Mouse (Mus musculus): ENCODE results near the gene Fstl3. TPM values are rescaled to one million over a fixed set of nuclear protein-coding genes. Genes with fewer than 3 reads are reported as not detected.
"Not testable (repeated sequence)": the region's sequence is repeated elsewhere in the genome, so short reads cannot be mapped to it uniquely, and the experiment has no call there.

Fstl3 gene
- polyA plus RNA-seq, 1 experiment from 2014 or later = 21.2 TPM

GRCm38 (mm10) chr10:79743650-79744365 is 33.3 kb upstream of the Fstl3 start:
- Histone ChIP-seq H3K36me3 (peaks cover 58% of the 10 kb centered on the region), H3K27me3 (no peaks in the 10 kb centered on the region), H3K9me3 (peaks cover 15% of the 10 kb centered on the region), H3K4me2 (no peak overlapping the region), H3K4me3 (no peak overlapping the region), H3K4me1 (peaks cover 10% of the 10 kb centered on the region), H3K27ac (no peak overlapping the region), H3K9ac (no peak overlapping the region)
- no peak for ATAC-seq (ENCODE audit: insufficient number of reproducible peaks, low FRiP score, low TSS enrichment, low read depth)
- WGBS = 91% methylated on average over 15 of the region's 15 CpGs

- Histone ChIP-seq H3K27me3 (no peaks in the 10 kb centered on the region), H3K9ac (no peak overlapping the region), H3K4me1 (peaks cover 10% of the 10 kb centered on the region), H3K36me3 (peaks cover 42% of the 10 kb centered on the region), H3K4me2 (peak overlapping the region; percentile 60), H3K9me3 (no peaks in the 10 kb centered on the region; the same call in 1 of the 2 replicates), H3K27ac (no peak overlapping the region), H3K4me3 (peak overlapping the region; percentile 68)
- no peak for ATAC-seq (ENCODE audit: insufficient number of reproducible peaks, low FRiP score, low TSS enrichment, low read depth)
- 91% methylated on average over 3 of the region's 3 CpGs for WGBS
Measured at GRCm38 (mm10) chr10:79745411-79745810, 31.7 kb upstream of the Fstl3 start.

GRCm38 (mm10) chr10:79745898-79746773 is 30.9 kb upstream of the Fstl3 start, which contains the start of gene Polrmt:
Gene Polrmt, minus strand, starts transcription at chr10:79746581.
- Histone ChIP-seq H3K9me3 (no peaks in the 10 kb centered on the region), H3K9ac (peak within 1 kb of the TSS; percentile 59), H3K36me3 (peaks cover 34% of the 10 kb centered on the region), H3K4me2 (peak within 1 kb of the TSS; percentile 60), H3K4me1 (peaks cover 10% of the 10 kb centered on the region), H3K4me3 (peak within 1 kb of the TSS; percentile 68), H3K27ac (no peak within 1 kb of the TSS; the same call in 1 of the 2 replicates), H3K27me3 (no peaks in the 10 kb centered on the region)
- ATAC-seq (ENCODE audit: insufficient number of reproducible peaks, low FRiP score, low TSS enrichment, low read depth) = peak; percentile 92
- WGBS = 1% methylated on average over 37 of the region's 38 CpGs

DNA sequence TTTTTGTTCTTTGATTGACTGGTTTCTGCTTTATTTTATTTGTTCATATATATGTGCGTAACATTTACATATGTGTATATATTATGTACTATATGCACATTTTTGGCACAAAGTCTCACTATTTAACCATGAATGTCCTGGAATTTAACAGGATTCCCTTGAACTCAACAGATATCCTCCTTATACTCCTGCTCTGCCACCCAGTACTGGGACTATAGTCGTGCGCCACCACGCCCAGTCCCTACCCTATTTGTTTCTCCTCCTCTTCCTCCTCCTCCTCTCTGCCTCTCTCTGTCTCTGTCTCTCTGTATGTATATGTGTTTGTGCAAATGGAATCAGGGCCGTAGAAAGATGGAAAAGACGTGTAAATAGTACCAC is 30.3 kb upstream of the Fstl3 start:
- Histone ChIP-seq H3K27me3 (no peaks in the 10 kb centered on the region), H3K9ac (no peak overlapping the region), H3K4me1 (peaks cover 10% of the 10 kb centered on the region), H3K27ac (no peak overlapping the region), H3K36me3 (peaks cover 28% of the 10 kb centered on the region), H3K9me3 (no peaks in the 10 kb centered on the region), H3K4me2 (peak overlapping the region; percentile 41), H3K4me3 (peak overlapping the region; percentile 68)
- no peak for ATAC-seq (ENCODE audit: insufficient number of reproducible peaks, low FRiP score, low TSS enrichment, low read depth)
- WGBS = 24% methylated on average over 6 of the region's 6 CpGs

GRCm38 (mm10) chr10:79748496-79748895 is 28.6 kb upstream of the Fstl3 start:
- Histone ChIP-seq H3K4me1 (peaks cover 10% of the 10 kb centered on the region), H3K4me2 (no peak overlapping the region), H3K9me3 (no peaks in the 10 kb centered on the region), H3K27ac (no peak overlapping the region), H3K36me3 (peaks cover 12% of the 10 kb centered on the region), H3K9ac (no peak overlapping the region), H3K27me3 (no peaks in the 10 kb centered on the region), H3K4me3 (no peak overlapping the region)
- WGBS = 66% methylated on average over 6 of the region's 6 CpGs
- no peak for ATAC-seq (ENCODE audit: insufficient number of reproducible peaks, low FRiP score, low TSS enrichment, low read depth)

GRCm38 (mm10) chr10:79754856-79755516 is 22.1 kb upstream of the Fstl3 start, which contains the start of gene Fgf22:
Gene Fgf22, plus strand, starts transcription at chr10:79755076.
- peak within 1 kb of the TSS; percentile 34; the same call in 1 of the 2 replicates for H3K9ac ChIP-seq
- peak within 1 kb of the TSS; percentile 35 for H3K4me3 ChIP-seq
- ATAC-seq (ENCODE audit: insufficient number of reproducible peaks, low FRiP score, low TSS enrichment, low read depth) = no peak
- no peaks in the 10 kb centered on the region for H3K27me3 ChIP-seq
- peaks cover 11% of the 10 kb centered on the region for H3K4me1 ChIP-seq
- H3K27ac ChIP-seq = no peak within 1 kb of the TSS
- H3K36me3 ChIP-seq = peaks cover 40% of the 10 kb centered on the region
- WGBS = 3% methylated on average over 36 of the region's 36 CpGs
- peak within 1 kb of the TSS; percentile 63 for H3K4me2 ChIP-seq
- H3K9me3 ChIP-seq = no peaks in the 10 kb centered on the region

- Histone ChIP-seq H3K9ac (no peak overlapping the region), H3K4me1 (peaks cover 11% of the 10 kb centered on the region), H3K4me2 (no peak overlapping the region), H3K9me3 (no peaks in the 10 kb centered on the region), H3K27me3 (no peaks in the 10 kb centered on the region), H3K36me3 (peaks cover 48% of the 10 kb centered on the region), H3K4me3 (no peak overlapping the region), H3K27ac (no peak overlapping the region)
- no peak; the same call in 1 of the 2 replicates for ATAC-seq (ENCODE audit: insufficient number of reproducible peaks, low FRiP score, low TSS enrichment, low read depth)
- 77% methylated on average over 3 of the region's 3 CpGs for WGBS
Measured at GRCm38 (mm10) chr10:79755854-79756253, 21.2 kb upstream of the Fstl3 start.

DNA sequence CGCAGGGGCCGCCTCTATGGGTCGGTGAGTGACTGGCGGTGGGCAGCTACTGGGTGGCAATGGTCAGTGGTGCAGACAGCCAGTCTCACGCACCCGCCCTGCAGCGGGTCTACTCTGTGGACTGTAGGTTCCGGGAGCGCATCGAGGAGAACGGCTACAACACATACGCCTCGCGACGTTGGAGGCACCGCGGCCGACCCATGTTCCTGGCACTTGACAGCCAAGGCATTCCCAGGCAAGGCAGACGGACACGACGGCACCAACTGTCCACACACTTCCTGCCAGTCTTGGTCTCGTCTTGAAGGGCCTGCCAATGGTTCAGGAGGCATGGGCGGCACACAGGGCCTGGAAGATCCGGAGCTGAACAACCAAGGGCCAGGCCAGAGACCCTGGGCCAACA is 20.4 kb upstream of the Fstl3 start:
- no peak for ATAC-seq (ENCODE audit: insufficient number of reproducible peaks, low FRiP score, low TSS enrichment, low read depth)

DNA sequence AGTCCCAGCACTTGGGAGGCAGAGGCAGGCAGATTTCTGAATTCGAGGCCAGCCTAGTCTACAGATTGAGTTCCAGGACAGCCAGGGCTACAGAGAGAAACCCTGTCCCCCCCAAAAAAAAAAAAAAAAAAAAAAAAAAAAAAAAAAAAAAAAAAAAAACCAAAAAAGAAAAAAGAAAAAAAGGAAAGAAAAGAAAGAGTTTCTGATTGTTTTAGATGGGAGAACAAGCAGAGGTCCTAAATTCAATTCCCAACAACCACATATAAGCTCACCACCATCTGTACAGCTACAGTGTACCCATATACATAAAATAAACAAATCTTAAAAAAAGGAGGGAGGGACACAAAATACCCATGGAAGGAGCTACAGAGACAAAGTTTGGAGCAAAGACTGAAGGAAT is 17.4 kb upstream of the Fstl3 start:
- H3K4me3 ChIP-seq; H3K9ac ChIP-seq; H3K27ac ChIP-seq; H3K4me2 ChIP-seq; ATAC-seq (ENCODE audit: insufficient number of reproducible peaks, low FRiP score, low TSS enrichment, low read depth); H3K27me3 ChIP-seq; H3K9me3 ChIP-seq: not testable (repeated sequence)
- Histone ChIP-seq H3K36me3 (peaks cover 66% of the 10 kb centered on the region), H3K4me1 (peaks cover 24% of the 10 kb centered on the region)
- WGBS = 96% methylated on average over 1 of the region's 1 CpGs

More for the DNA sequence above, 20.4 kb upstream of the Fstl3 start:
- WGBS = 90% methylated on average over 24 of the region's 24 CpGs
- Histone ChIP-seq H3K27me3 (no peaks in the 10 kb centered on the region), H3K4me3 (no peak overlapping the region), H3K9ac (no peak overlapping the region), H3K27ac (no peak overlapping the region), H3K4me2 (no peak overlapping the region), H3K36me3 (peaks cover 56% of the 10 kb centered on the region), H3K9me3 (no peaks in the 10 kb centered on the region), H3K4me1 (peaks cover 11% of the 10 kb centered on the region)

GRCm38 (mm10) chr10:79760603-79761143 is 16.4 kb upstream of the Fstl3 start:
- Histone ChIP-seq H3K9me3 (no peaks in the 10 kb centered on the region), H3K27ac (no peak overlapping the region), H3K9ac (no peak overlapping the region), H3K27me3 (no peaks in the 10 kb centered on the region), H3K4me3 (no peak overlapping the region), H3K36me3 (peaks cover 66% of the 10 kb centered on the region), H3K4me2 (no peak overlapping the region), H3K4me1 (peaks cover 24% of the 10 kb centered on the region)
- WGBS = 84% methylated on average over 11 of the region's 11 CpGs
- ATAC-seq (ENCODE audit: insufficient number of reproducible peaks, low FRiP score, low TSS enrichment, low read depth) = no peak

DNA sequence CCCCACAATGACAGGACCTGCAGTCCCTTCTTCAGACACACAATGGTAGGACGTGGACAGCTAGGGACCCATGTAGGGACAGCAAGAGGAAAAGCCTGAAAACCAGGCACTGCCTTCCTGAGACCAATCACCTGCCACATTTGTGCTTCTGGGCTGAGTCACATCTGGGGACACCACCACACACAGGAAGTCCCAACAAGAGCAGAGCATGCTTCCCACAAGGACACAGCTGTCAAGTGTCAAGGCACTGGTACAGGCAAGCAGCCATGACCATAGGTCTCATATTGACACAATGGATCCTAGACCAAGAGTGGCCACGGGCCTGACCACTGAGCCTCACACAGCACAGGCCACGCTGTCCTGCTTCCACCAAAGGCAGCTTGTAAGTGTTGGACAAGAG is 14.2 kb upstream of the Fstl3 start:
- Histone ChIP-seq H3K36me3 (peaks cover 45% of the 10 kb centered on the region), H3K9ac (no peak overlapping the region), H3K27ac (no peak overlapping the region), H3K4me2 (no peak overlapping the region), H3K4me3 (no peak overlapping the region), H3K4me1 (peaks cover 34% of the 10 kb centered on the region), H3K9me3 (no peaks in the 10 kb centered on the region), H3K27me3 (no peaks in the 10 kb centered on the region)
- 84% methylated on average over 3 of the region's 3 CpGs for WGBS
- no peak for ATAC-seq (ENCODE audit: insufficient number of reproducible peaks, low FRiP score, low TSS enrichment, low read depth)
